Mouse (Mus musculus) CH12.LX (cell line): ENCODE data around the gene Prps1. TPM values are rescaled to one million over a fixed set of nuclear protein-coding genes. Genes with fewer than 3 reads are reported as not detected.

ENCODE experiments used
- DNase-seq: peaks from one replicate; pipeline ENCODE4 v3.0.0-alpha.2; 2013; ENCODE audit errors: extremely low read depth
- H3K27ac ChIP-seq: 2 replicates; pipeline ENCODE4 v1.5.1; 2012; ENCODE audit warnings: low read depth, mild to moderate bottlenecking, control low read depth, moderate library complexity; ENCODE audit not compliant: insufficient read depth
- H3K27me3 ChIP-seq: replicated peaks from 2 replicates; pipeline ENCODE3; 2012; ENCODE audit warnings: inconsistent platforms
- H3K36me3 ChIP-seq, 2 experiments: replicated peaks in 1 of 2; 2 replicates each; pipeline versions ENCODE3 to v1.6.1; 2012; ENCODE audit warnings: inconsistent platforms in 1 of 2, low read length in 1 of 2, mild to moderate bottlenecking in 1 of 2, mixed read lengths in 1 of 2, moderate library complexity in 1 of 2; ENCODE audit not compliant: control insufficient read depth in 1 of 2, insufficient read depth in 1 of 2
- H3K4me1 ChIP-seq, 2 experiments: 2 replicates each; pipeline ENCODE4 v1.6.1; 2012; ENCODE audit warnings: inconsistent platforms in 1 of 2, moderate library complexity in 1 of 2; ENCODE audit not compliant: insufficient read depth in 2 of 2, control insufficient read depth in 1 of 2
- H3K4me2 ChIP-seq: 2 replicates; pipeline ENCODE4 v1.6.1; 2012; ENCODE audit warnings: low read depth, mild to moderate bottlenecking, control low read depth; ENCODE audit not compliant: poor library complexity, insufficient read depth, severe bottlenecking
- H3K4me3 ChIP-seq, 3 experiments: fragments of 150-350 bp in 1 of 3; sonication (generic) in 1 of 3; replicated peaks in 1 of 3; 2 replicates each; pipeline versions ENCODE3 to v1.5.1; 2011 to 2012; ENCODE audit warnings: low read depth in 2 of 3, low read length in 2 of 3, mild to moderate bottlenecking in 2 of 3, moderate library complexity in 2 of 3, control low read depth in 1 of 3, improper control_type of control experiment in 1 of 3, inconsistent platforms in 1 of 3, mixed read lengths in 1 of 3; ENCODE audit not compliant: poor library complexity in 1 of 3
- H3K79me2 ChIP-seq: replicated peaks from 2 replicates; pipeline ENCODE4 v1.6.1; 2012; ENCODE audit warnings: mild to moderate bottlenecking, moderate library complexity; ENCODE audit not compliant: control insufficient read depth, poor library complexity, insufficient read depth, severe bottlenecking; ENCODE audit errors: extremely low read depth
- H3K9ac ChIP-seq: 2 replicates; pipeline ENCODE4 v1.6.1; 2012; ENCODE audit warnings: low read depth, mild to moderate bottlenecking, control low read depth, moderate library complexity; ENCODE audit not compliant: insufficient read depth
- H3K9me3 ChIP-seq: replicated peaks from 2 replicates; pipeline ENCODE3; 2012; ENCODE audit warnings: low read length, inconsistent platforms, mixed read lengths
- BHLHE40 ChIP-seq: IDR thresholded peaks from 2 replicates; pipeline ENCODE4 v1.6.1; 2011; ENCODE audit warnings: mild to moderate bottlenecking, low read depth, low read length, improper control_type of control experiment
- EP300 ChIP-seq: IDR thresholded peaks from 2 replicates; pipeline ENCODE4 v1.6.1; 2011; ENCODE audit warnings: low read length, improper control_type of control experiment
- ETS1 ChIP-seq: conservative IDR thresholded peaks from 2 replicates; pipeline ENCODE4 v1.6.1; 2012; ENCODE audit warnings: low read depth, mild to moderate bottlenecking, inconsistent platforms, low read length, improper control_type of control experiment, moderate library complexity
- GABPA ChIP-seq: IDR thresholded peaks from 2 replicates; pipeline ENCODE4 v1.6.1; 2012; ENCODE audit warnings: low read depth, low read length, improper control_type of control experiment, inconsistent platforms; ENCODE audit not compliant: insufficient replicate concordance
- JUN ChIP-seq: IDR thresholded peaks from 2 replicates; pipeline ENCODE4 v1.6.1; 2011; ENCODE audit warnings: low read depth, mild to moderate bottlenecking, low read length, improper control_type of control experiment, moderate library complexity; ENCODE audit not compliant: insufficient read depth
- MAZ ChIP-seq: IDR thresholded peaks from 2 replicates; pipeline ENCODE4 v1.6.1; 2012; ENCODE audit warnings: low read depth, mild to moderate bottlenecking, inconsistent platforms, low read length, improper control_type of control experiment, moderate library complexity
- NELFE ChIP-seq: IDR thresholded peaks from 2 replicates; pipeline ENCODE4 v1.6.1; 2011; ENCODE audit warnings: low read depth, low read length, improper control_type of control experiment
- NRF1 ChIP-seq: IDR thresholded peaks from 2 replicates; pipeline ENCODE4 v1.6.1; 2014; ENCODE audit warnings: low read depth, mild to moderate bottlenecking, inconsistent platforms, low read length, improper control_type of control experiment, moderate library complexity
- POLR2A ChIP-seq: IDR thresholded peaks from 2 replicates; pipeline ENCODE4 v1.6.1; 2011; ENCODE audit warnings: low read depth, mild to moderate bottlenecking, improper control_type of control experiment, low read length
- POLR2AphosphoS2 ChIP-seq: IDR thresholded peaks from 2 replicates; pipeline ENCODE4 v1.6.1; 2011; ENCODE audit warnings: low read depth, low read length, improper control_type of control experiment
- RAD21 ChIP-seq: IDR thresholded peaks from 2 replicates; pipeline ENCODE4 v1.6.1; 2011; ENCODE audit warnings: low read depth, mild to moderate bottlenecking, low read length, improper control_type of control experiment, moderate library complexity
- RCOR1 ChIP-seq: conservative IDR thresholded peaks from 2 replicates; pipeline ENCODE4 v1.6.1; 2012; ENCODE audit warnings: low read depth, mild to moderate bottlenecking, inconsistent platforms, low read length, improper control_type of control experiment
- SMC3 ChIP-seq: IDR thresholded peaks from 2 replicates; pipeline ENCODE4 v1.6.1; 2011; ENCODE audit warnings: low read depth, low read length, improper control_type of control experiment
- TBP ChIP-seq: conservative IDR thresholded peaks from 2 replicates; pipeline ENCODE4 v1.6.1; 2011; ENCODE audit warnings: low read depth, low read length, improper control_type of control experiment
- TCF12 ChIP-seq: IDR thresholded peaks from 2 replicates; pipeline ENCODE4 v1.6.1; 2014; ENCODE audit warnings: low read depth, mild to moderate bottlenecking, inconsistent platforms, low read length, improper control_type of control experiment
- USF2 ChIP-seq: conservative IDR thresholded peaks from 2 replicates; pipeline ENCODE4 v1.6.1; 2011; ENCODE audit warnings: low read depth, low read length, improper control_type of control experiment
- ZKSCAN1 ChIP-seq: IDR thresholded peaks from 2 replicates; pipeline ENCODE4 v1.6.1; 2012; ENCODE audit warnings: low read depth, inconsistent platforms, low read length, improper control_type of control experiment, borderline replicate concordance
- ZNF384 ChIP-seq: IDR thresholded peaks from 2 replicates; pipeline ENCODE4 v1.6.1; 2012; ENCODE audit warnings: low read depth, low read length, improper control_type of control experiment, inconsistent platforms
- dilution Hi-C: fragments of 300-500 bp; cut with MboI; formaldehyde crosslinking; loops from 2 replicates; pipeline ENCODE4 v1.14.3; 2020; ENCODE audit warnings: low sequenced_read_pairs; ENCODE audit not compliant: extremely low pct_unique_long_range_greater_than_20kb, extremely low pct_ligation_motif_present
- in situ Hi-C: fragments of 300-500 bp; cut with MboI; formaldehyde crosslinking; loops from 3 replicates; pipeline ENCODE4 v1.14.3; 2019; ENCODE audit warnings: low sequenced_read_pairs, low pct_ligation_motif_present, low pct_unique_long_range_greater_than_20kb, mixed read lengths
- polyA plus RNA-seq: library from polyadenylated mRNA; unstranded; fragments of >175 nt; gene quantifications from 2 replicates; pipeline ENCODE4 v1.2.1, GENCODE M21; 2012; ENCODE audit warnings: low read depth; ENCODE audit not compliant: insufficient read length
- total RNA-seq, 2 experiments: library from RNA; depleted of rRNA; stranded (reverse); fragments of 300-350 nt in 1 of 2; fragments of >200 nt in 1 of 2; gene quantifications; 2 replicates each; pipeline ENCODE4 v1.2.3; 2012 to 2014

The Prps1 gene
- total and polyA plus RNA-seq, 3 experiments = 52.9 to 163 (median 128) TPM

- no peaks in the 10 kb centered on the region for H3K79me2 ChIP-seq
- no peaks in the 10 kb centered on the region for H3K27me3 ChIP-seq
- no peaks in the 10 kb centered on the region for H3K36me3 ChIP-seq
- H3K4me2 ChIP-seq = no peak overlapping the region
- no peak overlapping the region for H3K27ac ChIP-seq
- dilution Hi-C loops = no loop called here
- H3K9me3 ChIP-seq = no peaks in the 10 kb centered on the region
- no peak overlapping the region for H3K4me3 ChIP-seq
- no peak overlapping the region for H3K9ac ChIP-seq
- no peak for DNase-seq
- in situ Hi-C loops = no loop called here
- TF ChIP-seq MAZ (no peak), SMC3 (no peak), ETS1 (no peak)
- H3K4me1 ChIP-seq = peaks cover 0 to 4% of the 10 kb centered on the region in 2 experiments; a peak in 2 of 4 replicates
These were observed 57.0 kb downstream of the Prps1 start for GRCm38 (mm10) chrX:140513379-140513778.

DNA sequence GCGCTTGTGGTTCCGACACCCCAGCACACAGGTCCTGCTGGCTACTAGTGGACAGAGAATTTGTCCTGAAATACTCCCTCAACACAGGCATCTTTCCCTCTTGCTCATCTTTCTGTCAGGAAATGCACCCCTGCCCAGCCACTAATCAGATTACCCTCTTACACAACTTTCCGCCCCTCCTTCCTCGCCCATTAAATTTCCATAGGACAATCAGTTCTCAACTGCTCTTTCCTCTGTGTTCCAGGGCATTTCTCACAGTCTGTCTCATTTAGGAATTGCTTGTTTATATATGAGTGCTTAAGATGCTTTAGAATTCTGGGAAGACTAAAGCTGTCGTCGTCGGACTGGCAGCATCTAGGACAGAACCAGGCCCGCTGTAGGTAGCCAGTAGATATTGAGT lies 61.9 kb downstream of the Prps1 start:
- Histone ChIP-seq H3K27me3 (no peaks in the 10 kb centered on the region), H3K4me2 (no peak overlapping the region)
- TF ChIP-seq EP300 = no peak
- no peak for TF ChIP-seq GABPA
- no peak for TF ChIP-seq TCF12
- no peak for TF ChIP-seq RAD21
- no peak for TF ChIP-seq BHLHE40
- no peak for TF ChIP-seq SMC3
- no peak for TF ChIP-seq TBP
- no peak for TF ChIP-seq NELFE
- TF ChIP-seq POLR2AphosphoS2 = no peak
- TF ChIP-seq ZNF384 = no peak
- no peak for TF ChIP-seq NRF1
- TF ChIP-seq POLR2A = no peak
- no peak for TF ChIP-seq USF2
- TF ChIP-seq JUN = no peak
- no peak for TF ChIP-seq ZKSCAN1
- no peak for TF ChIP-seq RCOR1
- TF ChIP-seq, all 38 proteins: peak for 0
- in situ Hi-C loops = no loop called here
- Histone ChIP-seq H3K4me1 (peaks cover 5 to 25% of the 10 kb centered on the region in 2 experiments), H3K9ac (no peak overlapping the region), H3K36me3 (no peaks in the 10 kb centered on the region), H3K27ac (no peak overlapping the region), H3K4me3 (no peak overlapping the region), H3K9me3 (no peaks in the 10 kb centered on the region), H3K79me2 (no peaks in the 10 kb centered on the region)
- no peak for DNase-seq
- dilution Hi-C loops = no loop called here
